Mouse (Mus musculus): Measurements from ENCODE around the gene Gm11096. TPM values are rescaled to one million over a fixed set of nuclear protein-coding genes. Genes with fewer than 3 reads are reported as not detected.

Gene Gm11096
- polyA plus RNA-seq, 1 experiment, result not detected

GRCm38 (mm10) chr17:81455269-81455668 is 13.7 kb downstream of the Gm11096 start:
- H3K4me3 ChIP-seq, result no peak overlapping the region
- H3K79me2 ChIP-seq (ENCODE audit: control insufficient read depth, insufficient read depth), result no peaks in the 10 kb centered on the region
- H3K36me3 ChIP-seq (ENCODE audit: control insufficient read depth, insufficient read depth), result no peaks in the 10 kb centered on the region
- no peaks in the 10 kb centered on the region for H3K27me3 ChIP-seq (ENCODE audit: control insufficient read depth, insufficient read depth, insufficient read length)
- no peak overlapping the region for H3K4me2 ChIP-seq (ENCODE audit: low read depth)
- no peak overlapping the region for H3ac ChIP-seq (ENCODE audit: control insufficient read depth, insufficient read length)
- TF ChIP-seq MYOG (IDR thresholded peaks at IDR 0.05; ENCODE audit: control insufficient read depth in 1 of 3, insufficient read depth in 1 of 3, insufficient read length in 2 of 3, low read depth in 2 of 3) (no peak), MAX (IDR thresholded peaks at IDR 0.05; ENCODE audit: low read depth) (no peak), SRF (IDR thresholded peaks at IDR 0.05; ENCODE audit: control insufficient read depth, insufficient read length, low read depth) (no peak), USF1 (IDR thresholded peaks at IDR 0.05; ENCODE audit: low read depth) (no peak), POLR2A (IDR thresholded peaks at IDR 0.05; ENCODE audit: insufficient read length, low read depth) (no peak), CEBPB (IDR thresholded peaks at IDR 0.05; ENCODE audit: insufficient read depth, poor library complexity, severe bottlenecking) (no peak), TCF3 (IDR thresholded peaks at IDR 0.05; ENCODE audit: insufficient read length, low read depth) (no peak), POLR2AphosphoS2 (IDR thresholded peaks at IDR 0.05; ENCODE audit: insufficient read length, low read depth) (no peak), REST (IDR thresholded peaks at IDR 0.05; ENCODE audit: insufficient read depth, insufficient read length) (no peak), MYOD1 (IDR thresholded peaks at IDR 0.05; ENCODE audit: control insufficient read depth in 1 of 3, insufficient read length in 2 of 3, low read depth in 2 of 3) (no peak), E2F4 (IDR thresholded peaks at IDR 0.05; ENCODE audit: insufficient read depth) (no peak), TCF12 (IDR thresholded peaks at IDR 0.05; ENCODE audit: insufficient read depth, poor library complexity, severe bottlenecking) (no peak)

DNA sequence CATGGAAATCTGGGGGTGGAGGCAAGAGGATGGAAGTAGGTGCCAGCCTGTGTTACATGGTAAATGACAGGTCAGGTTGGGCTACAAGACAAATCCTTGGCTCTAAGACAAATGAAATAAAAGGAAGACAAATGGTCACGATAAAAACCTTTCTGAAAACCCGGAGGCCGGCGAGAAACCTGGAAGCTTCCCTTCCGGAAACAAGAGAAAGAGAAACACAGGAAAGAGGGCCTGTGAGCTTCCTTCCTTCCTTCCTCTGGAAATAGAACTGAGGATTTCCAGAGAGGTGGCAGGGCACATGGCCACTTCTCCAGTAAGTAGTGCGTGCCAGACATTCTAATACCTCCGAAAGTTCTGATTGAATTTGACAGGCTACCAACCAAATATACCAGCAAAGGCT is 14.4 kb downstream of the Gm11096 start:
- no peaks in the 10 kb centered on the region for H3K36me3 ChIP-seq (ENCODE audit: control insufficient read depth, insufficient read depth)
- TF ChIP-seq USF1 (IDR thresholded peaks at IDR 0.05; ENCODE audit: low read depth) (no peak), TCF3 (IDR thresholded peaks at IDR 0.05; ENCODE audit: insufficient read length, low read depth) (no peak), CEBPB (IDR thresholded peaks at IDR 0.05; ENCODE audit: insufficient read depth, poor library complexity, severe bottlenecking) (no peak), REST (IDR thresholded peaks at IDR 0.05; ENCODE audit: insufficient read depth, insufficient read length) (no peak), MYOG (IDR thresholded peaks at IDR 0.05; ENCODE audit: control insufficient read depth in 1 of 3, insufficient read depth in 1 of 3, insufficient read length in 2 of 3, low read depth in 2 of 3) (no peak), MAX (IDR thresholded peaks at IDR 0.05; ENCODE audit: low read depth) (no peak), POLR2AphosphoS2 (IDR thresholded peaks at IDR 0.05; ENCODE audit: insufficient read length, low read depth) (no peak), SRF (IDR thresholded peaks at IDR 0.05; ENCODE audit: control insufficient read depth, insufficient read length, low read depth) (no peak), E2F4 (IDR thresholded peaks at IDR 0.05; ENCODE audit: insufficient read depth) (no peak)
- H3K4me3 ChIP-seq, result no peak overlapping the region
- no peaks in the 10 kb centered on the region for H3K79me2 ChIP-seq (ENCODE audit: control insufficient read depth, insufficient read depth)
- H3K27me3 ChIP-seq (ENCODE audit: control insufficient read depth, insufficient read depth, insufficient read length), result no peaks in the 10 kb centered on the region
- no peak overlapping the region for H3ac ChIP-seq (ENCODE audit: control insufficient read depth, insufficient read length)
- H3K4me2 ChIP-seq (ENCODE audit: low read depth), result no peak overlapping the region

- TF ChIP-seq USF1 (IDR thresholded peaks at IDR 0.05; ENCODE audit: low read depth) (no peak), MAX (IDR thresholded peaks at IDR 0.05; ENCODE audit: low read depth) (no peak), CEBPB (IDR thresholded peaks at IDR 0.05; ENCODE audit: insufficient read depth, poor library complexity, severe bottlenecking) (no peak), POLR2AphosphoS2 (IDR thresholded peaks at IDR 0.05; ENCODE audit: insufficient read length, low read depth) (no peak), TCF3 (IDR thresholded peaks at IDR 0.05; ENCODE audit: insufficient read length, low read depth) (no peak), SRF (IDR thresholded peaks at IDR 0.05; ENCODE audit: control insufficient read depth, insufficient read length, low read depth) (no peak), E2F4 (IDR thresholded peaks at IDR 0.05; ENCODE audit: insufficient read depth) (no peak), TCF12 (IDR thresholded peaks at IDR 0.05; ENCODE audit: insufficient read depth, poor library complexity, severe bottlenecking) (no peak), MYOD1 (IDR thresholded peaks at IDR 0.05; ENCODE audit: control insufficient read depth in 1 of 3, insufficient read length in 2 of 3, low read depth in 2 of 3) (no peak), MYOG (IDR thresholded peaks at IDR 0.05; ENCODE audit: control insufficient read depth in 1 of 3, insufficient read depth in 1 of 3, insufficient read length in 2 of 3, low read depth in 2 of 3) (no peak)
- Histone ChIP-seq H3K4me2 (ENCODE audit: low read depth) (no peak overlapping the region), H3K79me2 (ENCODE audit: control insufficient read depth, insufficient read depth) (no peaks in the 10 kb centered on the region), H3K36me3 (ENCODE audit: control insufficient read depth, insufficient read depth) (no peaks in the 10 kb centered on the region), H3ac (ENCODE audit: control insufficient read depth, insufficient read length) (no peak overlapping the region), H3K4me3 (no peak overlapping the region), H3K27me3 (ENCODE audit: control insufficient read depth, insufficient read depth, insufficient read length) (no peaks in the 10 kb centered on the region)
Measured at GRCm38 (mm10) chr17:81459379-81459778, 17.8 kb downstream of the Gm11096 start.

- H3K4me2 ChIP-seq (ENCODE audit: low read depth), result no peak overlapping the region
- no peak for TF ChIP-seq MYOD1 (IDR thresholded peaks at IDR 0.05; ENCODE audit: control insufficient read depth in 1 of 3, insufficient read length in 2 of 3, low read depth in 2 of 3)
- TF ChIP-seq SRF (IDR thresholded peaks at IDR 0.05; ENCODE audit: control insufficient read depth, insufficient read length, low read depth), result peak; percentile 63
- H3K27me3 ChIP-seq (ENCODE audit: control insufficient read depth, insufficient read depth, insufficient read length), result no peaks in the 10 kb centered on the region
- H3K36me3 ChIP-seq (ENCODE audit: control insufficient read depth, insufficient read depth), result no peaks in the 10 kb centered on the region
- no peak overlapping the region for H3K4me3 ChIP-seq
- H3K79me2 ChIP-seq (ENCODE audit: control insufficient read depth, insufficient read depth), result no peaks in the 10 kb centered on the region
- no peak overlapping the region for H3ac ChIP-seq (ENCODE audit: control insufficient read depth, insufficient read length)
Measured at GRCm38 (mm10) chr17:81468941-81469340, 27.4 kb downstream of the Gm11096 start.

DNA sequence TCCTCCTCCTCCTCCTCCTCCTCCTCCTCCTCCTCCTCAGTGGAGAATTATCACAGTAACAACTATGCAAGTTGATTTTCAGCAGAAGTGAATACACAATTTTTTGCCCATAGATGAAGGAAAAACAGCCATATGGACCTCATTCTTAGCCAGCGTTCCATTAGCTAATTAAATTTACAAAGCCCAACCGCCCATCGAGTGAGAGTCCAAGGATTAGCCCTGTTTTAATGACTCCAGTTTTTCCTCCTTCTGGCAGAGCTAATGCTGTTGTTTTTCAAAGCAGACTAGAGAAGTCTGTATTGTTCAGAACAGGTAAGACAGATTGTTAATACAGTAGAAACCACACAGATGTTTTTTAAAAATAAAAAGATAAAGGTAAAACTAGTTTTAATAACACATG is 31.8 kb downstream of the Gm11096 start:
- Histone ChIP-seq H3K4me3 (no peak overlapping the region), H3ac (ENCODE audit: control insufficient read depth, insufficient read length) (no peak overlapping the region), H3K79me2 (ENCODE audit: control insufficient read depth, insufficient read depth) (no peaks in the 10 kb centered on the region), H3K36me3 (ENCODE audit: control insufficient read depth, insufficient read depth) (no peaks in the 10 kb centered on the region), H3K4me2 (ENCODE audit: low read depth) (no peak overlapping the region), H3K27me3 (ENCODE audit: control insufficient read depth, insufficient read depth, insufficient read length) (no peaks in the 10 kb centered on the region)
- TF ChIP-seq CEBPB (IDR thresholded peaks at IDR 0.05; ENCODE audit: insufficient read depth, poor library complexity, severe bottlenecking), result no peak
- no peak for TF ChIP-seq TCF3 (IDR thresholded peaks at IDR 0.05; ENCODE audit: insufficient read length, low read depth)
- TF ChIP-seq USF1 (IDR thresholded peaks at IDR 0.05; ENCODE audit: low read depth), result no peak
- TF ChIP-seq REST (IDR thresholded peaks at IDR 0.05; ENCODE audit: insufficient read depth, insufficient read length), result no peak
- no peak for TF ChIP-seq TCF12 (IDR thresholded peaks at IDR 0.05; ENCODE audit: insufficient read depth, poor library complexity, severe bottlenecking)
- no peak for TF ChIP-seq SRF (IDR thresholded peaks at IDR 0.05; ENCODE audit: control insufficient read depth, insufficient read length, low read depth)
- TF ChIP-seq MYOD1 (IDR thresholded peaks at IDR 0.05; ENCODE audit: control insufficient read depth in 1 of 3, insufficient read length in 2 of 3, low read depth in 2 of 3), result no peak
- TF ChIP-seq POLR2A (IDR thresholded peaks at IDR 0.05; ENCODE audit: insufficient read length, low read depth), result no peak
- TF ChIP-seq POLR2AphosphoS2 (IDR thresholded peaks at IDR 0.05; ENCODE audit: insufficient read length, low read depth), result no peak
- TF ChIP-seq E2F4 (IDR thresholded peaks at IDR 0.05; ENCODE audit: insufficient read depth), result no peak

Measured in myocyte (in vitro differentiated cells).